24 mouse cellular contexts compared by ENCODE assay signal in genomic region chr5:100042467-100042866, GRCm38 (mm10). TPM values are rescaled to one million over a fixed set of nuclear protein-coding genes. Genes with fewer than 3 reads are reported as not detected.
DNase-seq lines count a peak whose midpoint lies in the region.
"Had no signal": no experiment of that assay in that cellular context is flagged by ENCODE, and none has a peak within 500 bp of the region (broad histone marks: within the 10 kb centered on the region; RNA-seq: fewer than 3 reads in every experiment).

No protein-coding gene starts in this region.

- H3K4me1 ChIP-seq in hindbrain, embryonic 10.5 days (replicated peaks), result peaks cover 34% of the 10 kb centered on the region

- WGBS in hindbrain, embryonic 10.5 days, result 93% methylated on average over 8 of the region's 8 CpGs

- no peak overlapping the region for H3K27ac ChIP-seq in hindbrain, embryonic 10.5 days
- H3K27ac ChIP-seq: embryonic facial prominence, embryonic 10.5 days; embryonic facial prominence, embryonic 15.5 days; forebrain, embryonic 12.5 days; heart, embryonic 13.5 days; hindbrain, embryonic 15.5 days; limb, embryonic 13.5 days; macrophage; midbrain, embryonic 15.5 days; neural tube, embryonic 15.5 days had no signal

- no peaks in the 10 kb centered on the region for H3K9me3 ChIP-seq in hindbrain, embryonic 10.5 days
- H3K9me3 ChIP-seq: embryonic facial prominence, embryonic 10.5 days; embryonic facial prominence, embryonic 15.5 days; forebrain, embryonic 12.5 days; heart, embryonic 13.5 days; hindbrain, embryonic 15.5 days; limb, embryonic 13.5 days; midbrain, embryonic 15.5 days; neural tube, embryonic 15.5 days had no signal

- H3K4me3 ChIP-seq in hindbrain, embryonic 10.5 days, result no peak overlapping the region
- H3K4me3 ChIP-seq: embryonic facial prominence, embryonic 15.5 days; forebrain, embryonic 12.5 days; heart, embryonic 13.5 days; hindbrain, embryonic 15.5 days; limb, embryonic 13.5 days; midbrain, embryonic 15.5 days; neural tube, embryonic 15.5 days had no signal

- peak; percentile 37 for DNase-seq in adrenal gland, postnatal 25 days
- no peak for DNase-seq in adrenal gland, postnatal 4 days (ENCODE audit: low spot score in 2 of 2)
- DNase-seq in lung, postnatal 25 days (ENCODE audit: low spot score), result peak; percentile 38
- no peak for DNase-seq in lung, postnatal 4 days
- DNase-seq in adrenal gland, postnatal 36 days, result peak; percentile 45 to 55
- no peak for DNase-seq in hindbrain, embryonic 10.5 days (ENCODE audit: low spot score)
- DNase-seq in layer of hippocampus, postnatal 36 days, result no peak
- DNase-seq: cerebellum, adult 8-10 months; cerebellum, postnatal 25 days; forebrain, postnatal 0 days; heart, postnatal 10 days; retina, postnatal 1 day; right cerebral cortex, postnatal 14 days; spleen, adult 18-20 months; thymus, postnatal 14 days had no signal

- peaks cover 22% of the 10 kb centered on the region for H3K36me3 ChIP-seq in hindbrain, embryonic 10.5 days
- H3K36me3 ChIP-seq: embryonic facial prominence, embryonic 15.5 days; hindbrain, embryonic 15.5 days; midbrain, embryonic 15.5 days; neural tube, embryonic 15.5 days had no signal

- no peaks in the 10 kb centered on the region for H3K27me3 ChIP-seq in hindbrain, embryonic 10.5 days (ENCODE audit: insufficient read depth, poor library complexity, severe bottlenecking)
- H3K27me3 ChIP-seq: embryonic facial prominence, embryonic 15.5 days; forebrain, embryonic 12.5 days; heart, embryonic 13.5 days; hindbrain, embryonic 15.5 days; limb, embryonic 13.5 days; midbrain, embryonic 15.5 days; neural tube, embryonic 15.5 days had no signal

RNA-seq across cellular contexts. Expression of gene Enoph1, which starts 2.7 kb away (rescaled TPM):
- 37.6 and 38.3 TPM in 2 replicates for total RNA-seq in adrenal gland, postnatal 25 days (2021)
- 10 to 100 TPM; 41.5 to 42.1 TPM for total RNA-seq in adrenal gland, postnatal 4 days (2021)
- 10 to 100 TPM; 33.2 to 36.6 TPM for total RNA-seq in adrenal gland, postnatal 36 days (2021)
- 46.9 and 52.1 TPM in 2 replicates for polyA plus RNA-seq in hindbrain, embryonic 10.5 days (2016; fragmentation: Nextera tagmentation; extraction: Ambion mirVana)
- total RNA-seq in layer of hippocampus, postnatal 36 days (2021), result 10 to 100 TPM; 53.8 to 56.6 TPM

RNA-seq across cellular contexts. Expression of gene Hnrnpdl, which starts 3.0 kb away (rescaled TPM):
- total RNA-seq in adrenal gland, postnatal 25 days (2021), result 139 and 144 TPM in 2 replicates
- total RNA-seq in adrenal gland, postnatal 4 days (2021), result 100 to 1,000 TPM; 223 to 234 TPM
- total RNA-seq in adrenal gland, postnatal 36 days (2021), result 100 to 1,000 TPM; 109 to 118 TPM
- polyA plus RNA-seq in hindbrain, embryonic 10.5 days (2016; fragmentation: Nextera tagmentation; extraction: Ambion mirVana), result 193 and 212 TPM in 2 replicates
- 100 to 1,000 TPM; 182 to 190 TPM for total RNA-seq in layer of hippocampus, postnatal 36 days (2021)

Comparison
In these comparisons a context has a peak if more than half of its experiments do, and no peak if none do; other contexts are left out.
1. DNase-seq: peak in adrenal gland, postnatal 25 days (single experiment), lung, postnatal 25 days (single experiment) and adrenal gland, postnatal 36 days (2 of 2); none in adrenal gland, postnatal 4 days (0 of 2), lung, postnatal 4 days (0 of 2), hindbrain, embryonic 10.5 days (single experiment) and layer of hippocampus, postnatal 36 days (0 of 2).